Mouse (Mus musculus) heart, adult 2 months (tissue): Measurements from ENCODE around the gene Rac2.

Source experiments
- CTCF ChIP-seq: fragments of 200-600 bp; IDR thresholded peaks from 2 replicates; pipeline ENCODE4 v1.8.1; 2022; ENCODE audit warnings: antibody characterized with exemption, mild to moderate bottlenecking, moderate library complexity
- EP300 ChIP-seq: fragments of 200-500 bp; IDR thresholded peaks from 2 replicates; pipeline ENCODE4 v1.6.1; 2011; ENCODE audit warnings: low read depth, low read length, control low read depth; ENCODE audit not compliant: insufficient read depth
- POLR2A ChIP-seq: fragments of 200-500 bp; IDR thresholded peaks from 2 replicates; pipeline ENCODE4 v1.6.1; 2011; ENCODE audit warnings: mild to moderate bottlenecking, low read depth, low read length, control low read depth; ENCODE audit not compliant: insufficient read depth

- TF ChIP-seq CTCF (no peak), EP300 (no peak), POLR2A (no peak)
Measured at GRCm38 (mm10) chr15:78607463-78607862, 34.9 kb upstream of the Rac2 start.
